Mouse (Mus musculus): ENCODE data around the gene Secisbp2. TPM values are rescaled to one million over a fixed set of nuclear protein-coding genes. Genes with fewer than 3 reads are reported as not detected.

Gene Secisbp2
- total RNA-seq, 1 experiment: 26.6 TPM

DNA sequence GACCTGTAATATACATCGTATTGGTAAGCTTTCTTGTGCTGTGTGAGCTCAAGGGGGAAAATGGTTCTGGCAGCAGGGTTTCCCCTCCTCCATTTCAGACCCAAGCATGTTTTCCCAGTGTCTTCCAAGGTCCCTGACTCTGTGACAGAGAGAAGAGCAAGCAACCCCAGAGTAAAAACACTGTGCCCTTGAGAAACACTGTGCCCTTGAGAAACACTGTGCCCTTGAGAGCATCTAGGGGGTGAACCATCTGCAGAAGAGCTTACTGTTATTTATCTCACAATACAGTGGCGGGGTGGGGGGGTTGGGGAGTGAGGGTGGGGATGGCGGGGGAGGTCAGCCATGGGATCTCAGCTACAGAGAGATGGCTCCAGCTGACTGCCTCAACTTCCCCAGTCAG lies 67.8 kb downstream of the Secisbp2 start:
- peaks cover 14% of the 10 kb centered on the region; the same call in 1 of the 2 replicates for H3K36me3 ChIP-seq (ENCODE audit: control insufficient read depth, insufficient read depth, low read length, poor library complexity, severe bottlenecking)
- H3K9ac ChIP-seq (ENCODE audit: insufficient read depth, low read depth, low read length, poor library complexity, severe bottlenecking): no peak overlapping the region
- H3K27ac ChIP-seq (ENCODE audit: insufficient read depth, low read depth, low read length, poor library complexity, severe bottlenecking): no peak overlapping the region
- no peak overlapping the region for H3K4me3 ChIP-seq (ENCODE audit: insufficient read depth in 1 of 2, low read depth in 1 of 2, low read length in 2 of 2, poor library complexity in 1 of 2, severe bottlenecking in 1 of 2)
- H3K4me1 ChIP-seq (ENCODE audit: control insufficient read depth in 2 of 2, insufficient read depth in 2 of 2, low read length in 2 of 2, poor library complexity in 1 of 2): peaks cover 5 to 15% of the 10 kb centered on the region in 2 experiments
- TF ChIP-seq HCFC1 (IDR thresholded peaks at IDR 0.05; ENCODE audit: borderline replicate concordance, insufficient read depth, low read length) (no peak), CHD2 (IDR thresholded peaks at IDR 0.05; ENCODE audit: low read depth, low read length) (no peak), ZNF384 (IDR thresholded peaks at IDR 0.05; ENCODE audit: low read depth, low read length) (no peak)
- in situ Hi-C loops (cut with MboI; ENCODE audit: low sequenced_read_pairs in 2 of 2, unreplicated experiment in 2 of 2): no loop called here
- no peak for DNase-seq (ENCODE audit: low read depth, low spot score)
- no peaks in the 10 kb centered on the region for H3K9me3 ChIP-seq (ENCODE audit: control insufficient read depth, insufficient read depth, low read depth, low read length)

GRCm38 (mm10) chr13:51720556-51720955 lies 69.1 kb downstream of the Secisbp2 start:
- H3K9me3 ChIP-seq (ENCODE audit: control insufficient read depth, insufficient read depth, low read depth, low read length): no peaks in the 10 kb centered on the region
- no peak overlapping the region for H3K27ac ChIP-seq (ENCODE audit: insufficient read depth, low read depth, low read length, poor library complexity, severe bottlenecking)
- H3K4me1 ChIP-seq (ENCODE audit: control insufficient read depth in 2 of 2, insufficient read depth in 2 of 2, low read length in 2 of 2, poor library complexity in 1 of 2): peaks cover 5 to 23% of the 10 kb centered on the region in 2 experiments
- no peak for DNase-seq (ENCODE audit: low read depth, low spot score)
- peaks cover 11% of the 10 kb centered on the region; the same call in 1 of the 2 replicates for H3K36me3 ChIP-seq (ENCODE audit: control insufficient read depth, insufficient read depth, low read length, poor library complexity, severe bottlenecking)
- TF ChIP-seq CHD2 (IDR thresholded peaks at IDR 0.05; ENCODE audit: low read depth, low read length) (no peak), ZC3H11A (IDR thresholded peaks at IDR 0.05; ENCODE audit: borderline replicate concordance, low read depth, low read length) (no peak), MAFK (IDR thresholded peaks at IDR 0.05; ENCODE audit: insufficient read depth, low read depth, low read length) (no peak), HCFC1 (IDR thresholded peaks at IDR 0.05; ENCODE audit: borderline replicate concordance, insufficient read depth, low read length) (no peak), ZNF384 (IDR thresholded peaks at IDR 0.05; ENCODE audit: low read depth, low read length) (no peak)
- H3K4me3 ChIP-seq (ENCODE audit: insufficient read depth in 1 of 2, low read depth in 1 of 2, low read length in 2 of 2, poor library complexity in 1 of 2, severe bottlenecking in 1 of 2): no peak overlapping the region
- no peak overlapping the region for H3K9ac ChIP-seq (ENCODE audit: insufficient read depth, low read depth, low read length, poor library complexity, severe bottlenecking)
- in situ Hi-C loops (cut with MboI; ENCODE audit: low sequenced_read_pairs in 2 of 2, unreplicated experiment in 2 of 2): no loop called here

DNA sequence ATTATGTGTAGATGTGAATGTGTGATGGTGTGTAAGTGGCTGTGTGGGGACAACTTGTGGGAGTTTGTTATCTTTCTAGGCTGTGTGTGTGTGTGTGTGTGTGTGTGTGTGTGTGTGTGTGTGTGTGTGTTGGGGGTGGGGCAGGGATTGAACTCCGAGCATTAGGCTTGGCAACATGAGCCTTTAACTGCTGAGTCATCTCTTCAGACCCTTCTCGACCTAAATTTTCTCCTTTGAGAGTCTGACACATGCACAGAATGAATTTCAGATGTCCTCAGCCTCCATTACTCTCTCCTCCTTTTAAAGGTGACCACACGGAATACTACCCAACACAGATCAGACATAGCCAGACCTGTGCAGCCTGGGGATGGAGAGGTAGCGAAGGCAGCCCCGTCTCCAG lies 71.6 kb downstream of the Secisbp2 start:
- DNase-seq (ENCODE audit: low read depth, low spot score): no peak
- Histone ChIP-seq H3K9ac (ENCODE audit: insufficient read depth, low read depth, low read length, poor library complexity, severe bottlenecking) (no peak overlapping the region; the same call in 1 of the 2 replicates), H3K9me3 (ENCODE audit: control insufficient read depth, insufficient read depth, low read depth, low read length) (no peaks in the 10 kb centered on the region), H3K36me3 (ENCODE audit: control insufficient read depth, insufficient read depth, low read length, poor library complexity, severe bottlenecking) (peaks cover 7% of the 10 kb centered on the region; the same call in 1 of the 2 replicates), H3K4me1 (ENCODE audit: control insufficient read depth in 2 of 2, insufficient read depth in 2 of 2, low read length in 2 of 2, poor library complexity in 1 of 2) (peaks cover 5 to 37% of the 10 kb centered on the region in 2 experiments), H3K27ac (ENCODE audit: insufficient read depth, low read depth, low read length, poor library complexity, severe bottlenecking) (0 out of 2 replicates have a peak overlapping the region, but pooled peaks have one; percentile 0), H3K4me3 (ENCODE audit: insufficient read depth in 1 of 2, low read depth in 1 of 2, low read length in 2 of 2, poor library complexity in 1 of 2, severe bottlenecking in 1 of 2) (no peak overlapping the region)
- in situ Hi-C loops (cut with MboI; ENCODE audit: low sequenced_read_pairs in 2 of 2, unreplicated experiment in 2 of 2): no loop called here
- TF ChIP-seq ZNF384 (IDR thresholded peaks at IDR 0.05; ENCODE audit: low read depth, low read length) (no peak), HCFC1 (IDR thresholded peaks at IDR 0.05; ENCODE audit: borderline replicate concordance, insufficient read depth, low read length) (no peak), MAFK (IDR thresholded peaks at IDR 0.05; ENCODE audit: insufficient read depth, low read depth, low read length) (peak; percentile 56), ZC3H11A (IDR thresholded peaks at IDR 0.05; ENCODE audit: borderline replicate concordance, low read depth, low read length) (no peak), CHD2 (IDR thresholded peaks at IDR 0.05; ENCODE audit: low read depth, low read length) (no peak)

GRCm38 (mm10) chr13:51724566-51724965 lies 73.1 kb downstream of the Secisbp2 start:
- H3K9ac ChIP-seq (ENCODE audit: insufficient read depth, low read depth, low read length, poor library complexity, severe bottlenecking): no peak overlapping the region
- H3K4me3 ChIP-seq (ENCODE audit: insufficient read depth in 1 of 2, low read depth in 1 of 2, low read length in 2 of 2, poor library complexity in 1 of 2, severe bottlenecking in 1 of 2): no peak overlapping the region
- TF ChIP-seq MAFK (IDR thresholded peaks at IDR 0.05; ENCODE audit: insufficient read depth, low read depth, low read length) (peak; percentile 88), ZNF384 (IDR thresholded peaks at IDR 0.05; ENCODE audit: low read depth, low read length) (no peak)
- no peak for DNase-seq (ENCODE audit: low read depth, low spot score)
- H3K36me3 ChIP-seq (ENCODE audit: control insufficient read depth, insufficient read depth, low read length, poor library complexity, severe bottlenecking): peaks cover 7% of the 10 kb centered on the region; the same call in 1 of the 2 replicates
- peaks cover 13 to 46% of the 10 kb centered on the region in 2 experiments for H3K4me1 ChIP-seq (ENCODE audit: control insufficient read depth in 2 of 2, insufficient read depth in 2 of 2, low read length in 2 of 2, poor library complexity in 1 of 2)
- in situ Hi-C loops (cut with MboI; ENCODE audit: low sequenced_read_pairs in 2 of 2, unreplicated experiment in 2 of 2): no loop called here
- H3K9me3 ChIP-seq (ENCODE audit: control insufficient read depth, insufficient read depth, low read depth, low read length): no peaks in the 10 kb centered on the region
- H3K27ac ChIP-seq (ENCODE audit: insufficient read depth, low read depth, low read length, poor library complexity, severe bottlenecking): no peak overlapping the region

- in situ Hi-C loops (cut with MboI; ENCODE audit: low sequenced_read_pairs in 2 of 2, unreplicated experiment in 2 of 2): no loop called here
- Histone ChIP-seq H3K27ac (ENCODE audit: insufficient read depth, low read depth, low read length, poor library complexity, severe bottlenecking) (no peak overlapping the region), H3K36me3 (ENCODE audit: control insufficient read depth, insufficient read depth, low read length, poor library complexity, severe bottlenecking) (peaks cover 3% of the 10 kb centered on the region; the same call in 1 of the 2 replicates), H3K4me1 (ENCODE audit: control insufficient read depth in 2 of 2, insufficient read depth in 2 of 2, low read length in 2 of 2, poor library complexity in 1 of 2) (peaks cover 13 to 50% of the 10 kb centered on the region in 2 experiments), H3K9me3 (ENCODE audit: control insufficient read depth, insufficient read depth, low read depth, low read length) (no peaks in the 10 kb centered on the region), H3K4me3 (ENCODE audit: insufficient read depth in 1 of 2, low read depth in 1 of 2, low read length in 2 of 2, poor library complexity in 1 of 2, severe bottlenecking in 1 of 2) (no peak overlapping the region), H3K9ac (ENCODE audit: insufficient read depth, low read depth, low read length, poor library complexity, severe bottlenecking) (no peak overlapping the region)
- DNase-seq (ENCODE audit: low read depth, low spot score): no peak
- TF ChIP-seq ZNF384 (IDR thresholded peaks at IDR 0.05; ENCODE audit: low read depth, low read length): no peak
- TF ChIP-seq ZC3H11A (IDR thresholded peaks at IDR 0.05; ENCODE audit: borderline replicate concordance, low read depth, low read length): no peak
- TF ChIP-seq HCFC1 (IDR thresholded peaks at IDR 0.05; ENCODE audit: borderline replicate concordance, insufficient read depth, low read length): no peak
- TF ChIP-seq MAFK (IDR thresholded peaks at IDR 0.05; ENCODE audit: insufficient read depth, low read depth, low read length): no peak
- no peak for TF ChIP-seq CHD2 (IDR thresholded peaks at IDR 0.05; ENCODE audit: low read depth, low read length)
Measured at GRCm38 (mm10) chr13:51725446-51725845, 73.9 kb downstream of the Secisbp2 start.

Data from ES-E14 (cell line).